Mouse (Mus musculus): ENCODE data around the gene Wapl.

GRCm38 (mm10) chr14:34766181-34766580, 92.5 kb downstream of the Wapl start:
- TF ChIP-seq CTCF (IDR thresholded peaks at IDR 0.05; ENCODE audit: insufficient read depth, low read length) (no peak), POLR2A (IDR thresholded peaks at IDR 0.05; ENCODE audit: borderline replicate concordance, extremely low read depth, low read depth, low read length) (no peak)
